In the genomic region with DNA sequence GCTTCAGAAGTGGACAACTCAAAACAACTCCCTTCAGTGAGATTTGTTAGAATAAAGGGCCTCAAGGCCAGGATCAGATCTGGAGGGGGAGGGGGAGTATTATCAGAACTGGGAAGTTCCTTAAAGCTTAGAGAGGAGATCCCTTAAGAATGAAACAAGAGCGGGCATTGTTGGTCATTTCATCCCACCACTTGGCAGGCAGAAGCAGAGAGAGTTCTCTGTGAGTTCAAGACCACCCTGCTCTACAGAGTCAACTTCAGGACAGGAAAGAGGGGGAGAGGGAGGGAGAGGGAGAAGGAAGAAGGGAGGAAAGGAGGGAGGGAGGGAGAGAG, we compare ENCODE assay signal across 8 mouse cellular contexts. TPM values are rescaled to one million over a fixed set of nuclear protein-coding genes. Genes with fewer than 3 reads are reported as not detected.
DNase-seq lines count a peak whose midpoint lies in the region; ATAC-seq and TF ChIP-seq lines count a peak whose summit lies in the region.

No protein-coding gene starts in this region.

- H3K9me3 ChIP-seq in erythroblast, embryonic 14.5 days (ENCODE audit: control insufficient read depth, low read length) = no peaks in the 10 kb centered on the region
- H3K9me3 ChIP-seq in lung, embryonic 16.5 days (ENCODE audit: control insufficient read depth, low read length) = no peaks in the 10 kb centered on the region
- no peaks in the 10 kb centered on the region for H3K9me3 ChIP-seq in limb, embryonic 10.5 days (replicated peaks)

- peak overlapping the region; percentile 51 for H3K27ac ChIP-seq in lung, embryonic 16.5 days (ENCODE audit: low read length)
- peak overlapping the region; percentile 43; the same call in 1 of the 2 replicates for H3K27ac ChIP-seq in limb, embryonic 10.5 days
- peak overlapping the region; percentile 72 for H3K27ac ChIP-seq in small intestine, adult 2 months (ENCODE audit: insufficient read depth, low read depth, low read length)

- no peaks in the 10 kb centered on the region for H3K27me3 ChIP-seq in erythroblast, embryonic 14.5 days (ENCODE audit: control insufficient read depth)
- H3K27me3 ChIP-seq in lung, embryonic 16.5 days (ENCODE audit: control insufficient read depth, insufficient read depth, low read depth, low read length) = no peaks in the 10 kb centered on the region
- no peaks in the 10 kb centered on the region for H3K27me3 ChIP-seq in limb, embryonic 10.5 days (ENCODE audit: low read depth, poor library complexity, severe bottlenecking)
- H3K27me3 ChIP-seq in small intestine, adult 2 months (ENCODE audit: control insufficient read depth, insufficient read depth, low read length) = no peaks in the 10 kb centered on the region

- peak overlapping the region; percentile 80 for H3K4me3 ChIP-seq in erythroblast, embryonic 14.5 days (replicated peaks)
- H3K4me3 ChIP-seq in lung, embryonic 16.5 days (ENCODE audit: low read length) = no peak overlapping the region
- H3K4me3 ChIP-seq in limb, embryonic 10.5 days = peak overlapping the region; percentile 90; the same call in 1 of the 2 replicates
- no peak overlapping the region for H3K4me3 ChIP-seq in small intestine, adult 2 months (ENCODE audit: low read depth, low read length)

- no peak overlapping the region; the same call in 1 of the 2 replicates for H3K4me2 ChIP-seq in lung, embryonic 16.5 days (ENCODE audit: low read depth, low read length)

- no peak for TF ChIP-seq POLR2A in small intestine, adult 2 months (IDR thresholded peaks at IDR 0.05; ENCODE audit: low read depth, low read length)

- DNase-seq in lung, postnatal 10 days = no peak
- no peak for DNase-seq in limb, embryonic 10.5 days (ENCODE audit: low spot score)
- DNase-seq in urinary bladder, postnatal 36 days (ENCODE audit: low spot score in 2 of 2) = no peak
- no peak for DNase-seq in MN1 (ENCODE audit: low spot score)

- peak overlapping the region; percentile 44; the same call in 1 of the 2 replicates for H3K9ac ChIP-seq in lung, embryonic 16.5 days (ENCODE audit: low read length)

- WGBS in lung, embryonic 16.5 days = 61% methylated on average over 1 of the region's 1 CpGs
- 90% methylated on average over 1 of the region's 1 CpGs for WGBS in limb, embryonic 10.5 days
- WGBS in small intestine, adult 2 months = 72% methylated on average over 1 of the region's 1 CpGs

- H3K4me1 ChIP-seq in erythroblast, embryonic 14.5 days (ENCODE audit: control insufficient read depth) = peaks cover 47% of the 10 kb centered on the region
- H3K4me1 ChIP-seq in lung, embryonic 16.5 days (replicated peaks; ENCODE audit: control insufficient read depth, insufficient read depth, low read length) = peaks cover 10% of the 10 kb centered on the region
- H3K4me1 ChIP-seq in limb, embryonic 10.5 days = peaks cover 16% of the 10 kb centered on the region
- peaks cover 6% of the 10 kb centered on the region; the same call in 1 of the 2 replicates for H3K4me1 ChIP-seq in small intestine, adult 2 months (ENCODE audit: control insufficient read depth, insufficient read depth, insufficient read length, low read length)

- TF ChIP-seq CTCF in small intestine, adult 2 months (IDR thresholded peaks at IDR 0.05; ENCODE audit: extremely low read depth, insufficient read length, insufficient replicate concordance, low read depth, low read length) = no peak

- H3K36me3 ChIP-seq in erythroblast, embryonic 14.5 days (ENCODE audit: control insufficient read depth) = no peaks in the 10 kb centered on the region
- no peaks in the 10 kb centered on the region for H3K36me3 ChIP-seq in lung, embryonic 16.5 days (ENCODE audit: control insufficient read depth, insufficient read depth, low read length)
- 0 out of 2 replicates have a peak, but pooled peaks cover 4% of the 10 kb centered on the region for H3K36me3 ChIP-seq in limb, embryonic 10.5 days
- no peaks in the 10 kb centered on the region for H3K36me3 ChIP-seq in small intestine, adult 2 months (ENCODE audit: control insufficient read depth, insufficient read depth, low read length)

- no peak for ATAC-seq in erythroblast, adult 5-6 weeks (replicated peaks; ENCODE audit: low FRiP score, poor library complexity, severe bottlenecking)
- no peak for ATAC-seq in lung, embryonic 16.5 days (ENCODE audit: low read depth)

RNA-seq across cellular contexts. Expression of a gene that starts 0.7 kb away (rescaled TPM):
- polyA plus RNA-seq in erythroblast, embryonic 14.5 days (2012) = 0.32 and 0.34 TPM in 2 replicates
- total RNA-seq in erythroblast, adult 5-6 weeks (2015; ENCODE audit: low replicate concordance) = 9.4 and 19.0 TPM in 2 replicates
- 13.1 and 13.4 TPM in 2 replicates for total RNA-seq in erythroblast, adult 5-6 weeks (2017; ENCODE audit: low replicate concordance)
- polyA plus RNA-seq in lung, embryonic 16.5 days (2015; fragmentation: Nextera tagmentation; extraction: Ambion mirVana) = 29.4 and 32.7 TPM in 2 replicates
- polyA plus RNA-seq in limb, embryonic 10.5 days (2016; fragmentation: Nextera tagmentation; extraction: Ambion mirVana) = 26.8 and 31.1 TPM in 2 replicates
- polyA plus RNA-seq in small intestine, adult 2 months (2012; rRNA removed) = 24.3 and 29.3 TPM in 2 replicates

RNA-seq across cellular contexts. Expression of a gene that starts 4.1 kb away (rescaled TPM):
- polyA plus RNA-seq in erythroblast, embryonic 14.5 days (2012) = 2.7 and 3.2 TPM in 2 replicates
- total RNA-seq in erythroblast, adult 5-6 weeks (2015; ENCODE audit: low replicate concordance) = 3.8 TPM in 1 of 2 replicates, not detected in the other
- 6.0 and 6.8 TPM in 2 replicates for total RNA-seq in erythroblast, adult 5-6 weeks (2017; ENCODE audit: low replicate concordance)
- 23.0 and 25.6 TPM in 2 replicates for polyA plus RNA-seq in lung, embryonic 16.5 days (2015; fragmentation: Nextera tagmentation; extraction: Ambion mirVana)
- polyA plus RNA-seq in limb, embryonic 10.5 days (2016; fragmentation: Nextera tagmentation; extraction: Ambion mirVana) = 30.8 and 32.2 TPM in 2 replicates
- 1.2 and 1.8 TPM in 2 replicates for polyA plus RNA-seq in small intestine, adult 2 months (2012; rRNA removed)

RNA-seq across cellular contexts. Expression of a gene that starts 39.1 kb away (rescaled TPM):
- 34.4 and 36.1 TPM in 2 replicates for polyA plus RNA-seq in erythroblast, embryonic 14.5 days (2012)
- total RNA-seq in erythroblast, adult 5-6 weeks (2015; ENCODE audit: low replicate concordance) = 89.3 and 92.4 TPM in 2 replicates
- 105 and 107 TPM in 2 replicates for total RNA-seq in erythroblast, adult 5-6 weeks (2017; ENCODE audit: low replicate concordance)
- 31.3 and 32.2 TPM in 2 replicates for polyA plus RNA-seq in lung, embryonic 16.5 days (2015; fragmentation: Nextera tagmentation; extraction: Ambion mirVana)
- polyA plus RNA-seq in limb, embryonic 10.5 days (2016; fragmentation: Nextera tagmentation; extraction: Ambion mirVana) = 52.3 and 71.3 TPM in 2 replicates
- 34.1 and 70.7 TPM in 2 replicates for polyA plus RNA-seq in small intestine, adult 2 months (2012; rRNA removed)

RNA-seq across cellular contexts. Expression of a gene that starts 52.4 kb away (rescaled TPM):
- polyA plus RNA-seq in erythroblast, embryonic 14.5 days (2012) = 0.02 and 0.06 TPM in 2 replicates
- not detected in 2 replicates for total RNA-seq in erythroblast, adult 5-6 weeks (2015; ENCODE audit: low replicate concordance)
- total RNA-seq in erythroblast, adult 5-6 weeks (2017; ENCODE audit: low replicate concordance) = 1.1 and 1.6 TPM in 2 replicates
- polyA plus RNA-seq in lung, embryonic 16.5 days (2015; fragmentation: Nextera tagmentation; extraction: Ambion mirVana) = 17.1 and 18.6 TPM in 2 replicates
- polyA plus RNA-seq in limb, embryonic 10.5 days (2016; fragmentation: Nextera tagmentation; extraction: Ambion mirVana) = 25.2 and 26.1 TPM in 2 replicates
- polyA plus RNA-seq in small intestine, adult 2 months (2012; rRNA removed) = 2.3 and 2.9 TPM in 2 replicates

RNA-seq across cellular contexts. Expression of a gene that starts 53.0 kb away (rescaled TPM):
- polyA plus RNA-seq in erythroblast, embryonic 14.5 days (2012) = 0.28 and 0.32 TPM in 2 replicates
- 23.4 and 29.4 TPM in 2 replicates for total RNA-seq in erythroblast, adult 5-6 weeks (2015; ENCODE audit: low replicate concordance)
- total RNA-seq in erythroblast, adult 5-6 weeks (2017; ENCODE audit: low replicate concordance) = 30.7 and 71.1 TPM in 2 replicates
- 80.8 and 81.2 TPM in 2 replicates for polyA plus RNA-seq in lung, embryonic 16.5 days (2015; fragmentation: Nextera tagmentation; extraction: Ambion mirVana)
- polyA plus RNA-seq in limb, embryonic 10.5 days (2016; fragmentation: Nextera tagmentation; extraction: Ambion mirVana) = 82.8 and 93.6 TPM in 2 replicates
- polyA plus RNA-seq in small intestine, adult 2 months (2012; rRNA removed) = 5.9 and 8.1 TPM in 2 replicates

Comparison
In these comparisons a context has a peak if more than half of its experiments do, and no peak if none do; other contexts are left out.
1. H3K4me3 ChIP-seq: peak in erythroblast, embryonic 14.5 days (single experiment) and limb, embryonic 10.5 days (single experiment); none in lung, embryonic 16.5 days (single experiment) and small intestine, adult 2 months (single experiment).
2. RNA of a gene that starts 0.7 kb away (polyA plus RNA-seq): 26.8 to 31.1 TPM in limb, embryonic 10.5 days, 29.4 to 32.7 TPM in lung, embryonic 16.5 days and 24.3 to 29.3 TPM in small intestine, adult 2 months; 0.32 to 0.34 TPM in erythroblast, embryonic 14.5 days; every median in the first group is over 10 times any median in the second.
3. Peak in every context shown above with its lines, with median percentiles within 50 percentile points of each other: H3K27ac ChIP-seq.